Mouse (Mus musculus): ENCODE data around the gene Rsbn1l.

Rsbn1l gene

GRCm38 (mm10) chr5:20897446-20898167, 58.6 kb downstream of the Rsbn1l start:
- DNase-seq = no peak

- no peak for DNase-seq
Observed at GRCm38 (mm10) chr5:20884036-20884620, 72.1 kb downstream of the Rsbn1l start.

GRCm38 (mm10) chr5:20881915-20882800, 74.0 kb downstream of the Rsbn1l start, which contains the start of the genes Phtf2 and Tmem60:
Gene Phtf2 (minus strand): TSS chr5:20882124.
Gene Tmem60 (plus strand): TSS chr5:20882191.
- DNase-seq = peak; percentile 100

- DNase-seq = no peak
Observed at GRCm38 (mm10) chr5:20880797-20881775, 75.1 kb downstream of the Rsbn1l start.

- DNase-seq = no peak
Observed at GRCm38 (mm10) chr5:20880386-20880785, 75.8 kb downstream of the Rsbn1l start.

- DNase-seq = no peak
Observed at GRCm38 (mm10) chr5:20876934-20877426, 79.2 kb downstream of the Rsbn1l start.

- DNase-seq = no peak
Observed at GRCm38 (mm10) chr5:20873146-20873545, 83.1 kb downstream of the Rsbn1l start.

- DNase-seq = no peak
Observed at GRCm38 (mm10) chr5:20865193-20865755, 90.9 kb downstream of the Rsbn1l start.

GRCm38 (mm10) chr5:20864216-20864969, 91.8 kb downstream of the Rsbn1l start:
- DNase-seq = no peak

GRCm38 (mm10) chr5:20861901-20862300, 94.3 kb downstream of the Rsbn1l start:
- no peak for DNase-seq

GRCm38 (mm10) chr5:20860565-20860964, 95.6 kb downstream of the Rsbn1l start:
- DNase-seq = no peak

- DNase-seq = no peak
Observed at GRCm38 (mm10) chr5:20858404-20858803, 97.8 kb downstream of the Rsbn1l start.

GRCm38 (mm10) chr5:20855066-20855465, 101.1 kb downstream of the Rsbn1l start:
- no peak for DNase-seq

- DNase-seq = no peak
Observed at GRCm38 (mm10) chr5:20847010-20847409, 109.2 kb downstream of the Rsbn1l start.

- no peak for DNase-seq
Observed at GRCm38 (mm10) chr5:20843816-20844215, 112.4 kb downstream of the Rsbn1l start.

GRCm38 (mm10) chr5:20843405-20843804, 112.8 kb downstream of the Rsbn1l start:
- DNase-seq = no peak

Measured in heart, adult 11 months (tissue).